Mouse (Mus musculus): Measurements from ENCODE around the gene Spsb1. TPM values are rescaled to one million over a fixed set of nuclear protein-coding genes. Genes with fewer than 3 reads are reported as not detected.

Spsb1 gene
- total and polyA plus RNA-seq, 2 experiments, result 0.91 to 0.92 TPM

DNA sequence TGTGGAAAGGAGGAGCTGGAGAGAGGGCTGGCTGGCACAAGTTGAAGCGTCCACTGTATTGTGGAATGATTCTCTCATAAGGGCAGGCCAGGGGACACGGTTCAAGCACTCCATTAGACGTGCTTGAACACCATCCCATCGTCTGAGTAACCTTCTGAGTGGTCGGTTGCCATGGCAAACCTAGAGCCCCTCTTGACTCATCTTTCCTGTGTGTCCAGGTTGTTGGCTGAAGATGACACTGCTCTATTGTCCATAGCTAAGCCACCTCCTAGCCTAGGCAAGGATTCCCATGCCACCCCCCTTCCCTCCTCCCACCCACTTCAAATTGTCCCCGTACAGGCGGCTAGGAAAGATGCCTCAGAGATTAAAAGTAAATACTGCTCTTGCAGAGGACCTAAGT is 45.9 kb downstream of the Spsb1 start:
- no peak for TF ChIP-seq CTCF (IDR thresholded peaks at IDR 0.05; ENCODE audit: low read depth, low read length)
- TF ChIP-seq POLR2A (IDR thresholded peaks at IDR 0.05; ENCODE audit: extremely low read depth, insufficient read depth, low read length), result no peak
- WGBS, result 90% methylated on average over 7 of the region's 7 CpGs
- no peaks in the 10 kb centered on the region for H3K79me2 ChIP-seq (ENCODE audit: control insufficient read depth, insufficient read depth, low read length)
- DNase-seq (ENCODE audit: extremely low read depth, low read depth, low spot score), result no peak
- no peaks in the 10 kb centered on the region for H3K4me1 ChIP-seq (ENCODE audit: control insufficient read depth, insufficient read depth, low read length)
- no peaks in the 10 kb centered on the region for H3K27me3 ChIP-seq (ENCODE audit: control insufficient read depth, insufficient read depth, low read length)
- no peaks in the 10 kb centered on the region for H3K36me3 ChIP-seq (ENCODE audit: control insufficient read depth, insufficient read depth, low read length)
- no peak overlapping the region for H3K27ac ChIP-seq (replicated peaks; ENCODE audit: insufficient read depth, low read depth, low read length)
- H3K4me3 ChIP-seq (ENCODE audit: insufficient read depth, low read depth, low read length), result no peak overlapping the region
- H3K9ac ChIP-seq (ENCODE audit: low read depth, low read length), result no peak overlapping the region

DNA sequence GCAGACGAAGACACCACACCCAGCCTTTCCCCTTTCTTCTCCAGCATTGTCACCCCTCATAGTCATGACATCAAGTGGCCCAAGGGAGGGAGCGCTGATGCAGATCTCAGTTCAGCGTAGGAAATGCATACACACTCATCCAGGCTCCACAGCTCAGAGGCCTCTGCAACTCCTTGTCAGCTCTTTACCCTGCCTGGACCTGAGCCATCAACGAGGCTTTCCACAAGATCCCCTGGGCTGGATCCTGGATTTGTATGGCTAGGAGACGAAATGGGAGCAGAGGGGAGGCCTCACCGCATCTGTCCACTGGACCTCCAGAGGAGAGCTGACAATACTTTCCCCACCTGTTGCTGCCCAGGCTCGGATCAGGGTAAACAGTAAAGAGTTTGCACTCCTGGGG is 47.2 kb downstream of the Spsb1 start:
- Histone ChIP-seq H3K79me2 (ENCODE audit: control insufficient read depth, insufficient read depth, low read length) (no peaks in the 10 kb centered on the region), H3K36me3 (ENCODE audit: control insufficient read depth, insufficient read depth, low read length) (no peaks in the 10 kb centered on the region), H3K27ac (replicated peaks; ENCODE audit: insufficient read depth, low read depth, low read length) (no peak overlapping the region), H3K9ac (ENCODE audit: low read depth, low read length) (no peak overlapping the region), H3K4me1 (ENCODE audit: control insufficient read depth, insufficient read depth, low read length) (no peaks in the 10 kb centered on the region), H3K4me3 (ENCODE audit: insufficient read depth, low read depth, low read length) (no peak overlapping the region), H3K27me3 (ENCODE audit: control insufficient read depth, insufficient read depth, low read length) (no peaks in the 10 kb centered on the region)
- DNase-seq (ENCODE audit: extremely low read depth, low read depth, low spot score), result no peak
- 83% methylated on average over 7 of the region's 7 CpGs for WGBS
- TF ChIP-seq CTCF (IDR thresholded peaks at IDR 0.05; ENCODE audit: low read depth, low read length) (no peak), POLR2A (IDR thresholded peaks at IDR 0.05; ENCODE audit: extremely low read depth, insufficient read depth, low read length) (no peak)

DNA sequence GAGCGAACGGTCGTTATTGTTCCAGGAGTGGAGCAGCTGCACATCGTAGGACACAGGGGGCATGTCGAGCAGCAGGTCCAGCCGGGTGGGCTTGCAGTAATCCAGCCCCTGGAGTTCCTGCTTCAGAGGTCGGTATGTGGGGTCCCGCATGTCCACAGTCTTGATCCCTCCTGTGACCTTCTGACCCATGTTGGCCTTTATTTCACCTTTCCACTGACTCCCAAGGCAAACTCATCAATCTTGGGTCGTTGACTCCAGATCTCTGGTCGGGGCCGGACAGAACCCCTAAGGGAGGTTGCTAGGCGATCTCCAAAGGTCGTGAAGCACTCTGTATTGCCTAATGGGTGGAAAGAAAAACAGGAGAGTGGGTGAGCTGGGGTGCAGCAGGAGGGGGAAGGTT is 47.9 kb downstream of the Spsb1 start:
- Histone ChIP-seq H3K27me3 (ENCODE audit: control insufficient read depth, insufficient read depth, low read length) (no peaks in the 10 kb centered on the region), H3K4me3 (ENCODE audit: insufficient read depth, low read depth, low read length) (no peak overlapping the region), H3K4me1 (ENCODE audit: control insufficient read depth, insufficient read depth, low read length) (no peaks in the 10 kb centered on the region), H3K79me2 (ENCODE audit: control insufficient read depth, insufficient read depth, low read length) (no peaks in the 10 kb centered on the region), H3K27ac (replicated peaks; ENCODE audit: insufficient read depth, low read depth, low read length) (no peak overlapping the region), H3K36me3 (ENCODE audit: control insufficient read depth, insufficient read depth, low read length) (no peaks in the 10 kb centered on the region), H3K9ac (ENCODE audit: low read depth, low read length) (no peak overlapping the region)
- 66% methylated on average over 13 of the region's 13 CpGs for WGBS
- TF ChIP-seq CTCF (IDR thresholded peaks at IDR 0.05; ENCODE audit: low read depth, low read length), result no peak
- TF ChIP-seq POLR2A (IDR thresholded peaks at IDR 0.05; ENCODE audit: extremely low read depth, insufficient read depth, low read length), result no peak
- no peak for DNase-seq (ENCODE audit: extremely low read depth, low read depth, low spot score)

DNA sequence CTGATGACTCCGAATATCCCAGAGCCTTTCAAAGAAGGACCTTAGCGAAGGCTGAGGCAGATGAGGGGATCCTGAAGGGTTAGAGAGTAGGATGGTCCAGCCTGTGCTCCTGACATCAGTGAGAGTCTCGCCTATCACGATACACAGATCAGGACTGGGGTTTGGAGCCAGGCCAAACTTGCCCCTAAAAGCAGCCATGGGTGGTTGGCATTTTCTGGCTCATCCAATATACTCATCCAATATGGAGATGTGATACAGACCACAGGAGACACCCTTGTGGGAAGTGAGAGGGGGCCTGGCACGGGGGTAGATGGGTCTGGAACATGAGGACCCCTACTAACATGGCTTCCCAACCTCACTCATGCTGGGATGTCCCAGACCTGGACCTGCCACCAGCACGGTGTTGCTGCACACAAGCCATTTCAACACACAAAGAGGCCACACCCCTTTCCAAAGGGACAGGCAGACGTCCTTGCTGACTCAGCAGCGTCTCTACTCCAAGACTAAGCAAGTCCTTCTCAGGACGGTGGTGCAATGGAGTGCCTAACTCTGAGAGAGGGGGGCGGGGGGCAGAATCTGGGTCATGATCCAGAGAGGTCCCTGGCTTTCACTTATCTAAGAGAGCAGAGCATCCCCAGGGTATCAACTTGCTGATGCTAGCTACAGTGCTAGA is 49.4 kb downstream of the Spsb1 start:
- H3K27me3 ChIP-seq (ENCODE audit: control insufficient read depth, insufficient read depth, low read length), result no peaks in the 10 kb centered on the region
- TF ChIP-seq POLR2A (IDR thresholded peaks at IDR 0.05; ENCODE audit: extremely low read depth, insufficient read depth, low read length) (no peak), CTCF (IDR thresholded peaks at IDR 0.05; ENCODE audit: low read depth, low read length) (no peak)
- H3K4me3 ChIP-seq (ENCODE audit: insufficient read depth, low read depth, low read length), result no peak overlapping the region
- DNase-seq (ENCODE audit: extremely low read depth, low read depth, low spot score), result no peak
- no peaks in the 10 kb centered on the region for H3K36me3 ChIP-seq (ENCODE audit: control insufficient read depth, insufficient read depth, low read length)
- H3K4me1 ChIP-seq (ENCODE audit: control insufficient read depth, insufficient read depth, low read length), result no peaks in the 10 kb centered on the region
- no peak overlapping the region for H3K27ac ChIP-seq (replicated peaks; ENCODE audit: insufficient read depth, low read depth, low read length)
- no peak overlapping the region for H3K9ac ChIP-seq (ENCODE audit: low read depth, low read length)
- H3K79me2 ChIP-seq (ENCODE audit: control insufficient read depth, insufficient read depth, low read length), result no peaks in the 10 kb centered on the region
- 85% methylated on average over 10 of the region's 10 CpGs for WGBS

DNA sequence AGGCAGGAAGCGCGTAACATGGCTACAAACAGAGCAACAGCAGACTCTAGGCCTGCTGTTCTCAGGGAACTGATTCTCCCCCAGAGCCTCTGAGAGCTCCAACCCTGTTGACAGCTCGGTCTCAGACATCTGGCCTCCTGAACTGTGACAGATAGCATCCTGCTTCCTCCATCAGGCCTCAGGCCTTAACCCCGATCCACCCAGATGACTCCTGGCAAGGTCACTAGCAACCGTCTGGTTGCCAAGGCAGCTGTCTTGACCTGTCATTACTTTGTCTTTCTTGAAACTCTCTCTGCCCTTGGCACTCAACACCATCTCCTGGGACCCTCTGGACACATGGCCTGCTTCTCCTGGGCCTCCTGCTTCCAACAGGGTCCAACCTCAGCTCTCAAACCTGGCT is 51.8 kb downstream of the Spsb1 start:
- Histone ChIP-seq H3K4me1 (ENCODE audit: control insufficient read depth, insufficient read depth, low read length) (no peaks in the 10 kb centered on the region), H3K9ac (ENCODE audit: low read depth, low read length) (no peak overlapping the region), H3K27ac (replicated peaks; ENCODE audit: insufficient read depth, low read depth, low read length) (no peak overlapping the region), H3K27me3 (ENCODE audit: control insufficient read depth, insufficient read depth, low read length) (no peaks in the 10 kb centered on the region), H3K4me3 (ENCODE audit: insufficient read depth, low read depth, low read length) (no peak overlapping the region), H3K79me2 (ENCODE audit: control insufficient read depth, insufficient read depth, low read length) (no peaks in the 10 kb centered on the region), H3K36me3 (ENCODE audit: control insufficient read depth, insufficient read depth, low read length) (no peaks in the 10 kb centered on the region)
- peak; percentile 22 for DNase-seq (ENCODE audit: extremely low read depth, low read depth, low spot score)
- WGBS, result 74% methylated on average over 5 of the region's 5 CpGs
- TF ChIP-seq CTCF (IDR thresholded peaks at IDR 0.05; ENCODE audit: low read depth, low read length) (no peak), POLR2A (IDR thresholded peaks at IDR 0.05; ENCODE audit: extremely low read depth, insufficient read depth, low read length) (no peak)

DNA sequence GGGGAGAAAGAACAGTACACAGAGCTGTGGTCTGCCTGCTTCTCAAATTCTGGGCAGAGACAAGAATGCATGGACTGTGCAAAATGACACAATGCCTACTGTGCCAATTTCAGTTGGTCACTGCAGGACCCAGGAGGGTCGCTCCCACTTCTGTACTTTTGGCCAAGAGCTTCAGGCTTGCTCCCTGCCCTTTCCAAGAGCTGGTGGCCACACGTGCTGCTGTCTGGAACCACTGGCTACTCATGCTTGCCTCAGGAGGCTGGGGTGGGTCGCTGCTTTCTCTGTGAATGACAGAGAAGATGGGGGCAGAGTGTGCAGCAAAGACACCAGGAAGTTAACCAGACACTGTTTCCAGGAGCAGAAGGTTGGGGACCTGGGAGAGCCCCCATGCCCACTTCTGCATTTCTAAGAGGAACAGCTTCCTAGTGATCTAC is 53.5 kb downstream of the Spsb1 start:
- DNase-seq (ENCODE audit: extremely low read depth, low read depth, low spot score), result no peak
- 78% methylated on average over 3 of the region's 3 CpGs for WGBS
- no peak for TF ChIP-seq CTCF (IDR thresholded peaks at IDR 0.05; ENCODE audit: low read depth, low read length)
- no peak for TF ChIP-seq POLR2A (IDR thresholded peaks at IDR 0.05; ENCODE audit: extremely low read depth, insufficient read depth, low read length)
- no peaks in the 10 kb centered on the region for H3K36me3 ChIP-seq (ENCODE audit: control insufficient read depth, insufficient read depth, low read length)
- H3K27ac ChIP-seq (replicated peaks; ENCODE audit: insufficient read depth, low read depth, low read length), result no peak overlapping the region
- no peaks in the 10 kb centered on the region for H3K27me3 ChIP-seq (ENCODE audit: control insufficient read depth, insufficient read depth, low read length)
- H3K4me1 ChIP-seq (ENCODE audit: control insufficient read depth, insufficient read depth, low read length), result no peaks in the 10 kb centered on the region
- H3K4me3 ChIP-seq (ENCODE audit: insufficient read depth, low read depth, low read length), result no peak overlapping the region
- no peak overlapping the region for H3K9ac ChIP-seq (ENCODE audit: low read depth, low read length)
- H3K79me2 ChIP-seq (ENCODE audit: control insufficient read depth, insufficient read depth, low read length), result no peaks in the 10 kb centered on the region

Measured in liver, adult 2 months (tissue).